Mouse (Mus musculus) midbrain, postnatal 0 days (tissue): ENCODE measurements at regions not wholly inside any gene's neighbourhood (a gene's known extent, or its start where the extent isn't known, plus 50 kb on each side); places are given as distances from the start of the nearest gene placed in this dataset.

Experiments
- ATAC-seq: fragments of 200-750 bp; cut with Nextera tagmentation; 2 replicates; pipeline ENCODE4 v1.8.0; 2017; ENCODE audit warnings: moderate number of reproducible peaks, mild to moderate bottlenecking, moderate TSS enrichment, moderate library complexity; ENCODE audit not compliant: low FRiP score
- DNase-seq: peaks from one replicate; pipeline ENCODE4 v3.0.0-alpha.2; 2015; ENCODE audit warnings: low spot score
- H3K27ac ChIP-seq: fragments of 300-500 bp; sonication (generic); 2 replicates; pipeline ENCODE4 v1.5.1; 2014; ENCODE audit warnings: low read depth, mild to moderate bottlenecking, low read length, mixed read lengths
- H3K27me3 ChIP-seq: fragments of 300-500 bp; sonication (generic); 2 replicates; pipeline ENCODE4 v1.6.1; 2014; ENCODE audit warnings: low read length, control low read depth, mixed read lengths; ENCODE audit not compliant: insufficient read depth
- H3K36me3 ChIP-seq: fragments of 300-500 bp; sonication (generic); 2 replicates; pipeline ENCODE4 v1.6.1; 2014; ENCODE audit warnings: low read length, control low read depth, mixed read lengths; ENCODE audit not compliant: insufficient read depth
- H3K4me1 ChIP-seq: fragments of 300-500 bp; sonication (generic); 2 replicates; pipeline ENCODE4 v1.6.1; 2014; ENCODE audit warnings: mild to moderate bottlenecking, control low read depth, antibody characterized with exemption, low read length, mixed read lengths; ENCODE audit not compliant: insufficient read depth
- H3K4me2 ChIP-seq: fragments of 300-500 bp; sonication (generic); 2 replicates; pipeline ENCODE4 v1.6.1; 2014; ENCODE audit warnings: low read depth, mild to moderate bottlenecking, low read length, mixed read lengths; ENCODE audit not compliant: poor library complexity, severe bottlenecking
- H3K4me3 ChIP-seq: fragments of 300-500 bp; sonication (generic); 2 replicates; pipeline ENCODE4 v1.5.1; 2014; ENCODE audit warnings: low read depth, mild to moderate bottlenecking, low read length, moderate library complexity
- H3K9ac ChIP-seq: fragments of 300-500 bp; sonication (generic); replicated peaks from 2 replicates; pipeline ENCODE4 v1.6.1; 2014; ENCODE audit warnings: mild to moderate bottlenecking, low read length, moderate library complexity, mixed read lengths; ENCODE audit not compliant: poor library complexity, severe bottlenecking
- H3K9me3 ChIP-seq: fragments of 300-500 bp; sonication (generic); 2 replicates; pipeline ENCODE4 v1.6.1; 2016; ENCODE audit warnings: low read length, control low read depth
- CTCF ChIP-seq: IDR thresholded peaks from 2 replicates; pipeline ENCODE4 v1.5.1; 2016; ENCODE audit warnings: antibody characterized with exemption, mild to moderate bottlenecking
- WGBS: fragments of 180-500 bp; shearing (Covaris S2); extraction: QIAGEN DNeasy Blood & Tissue Kit; methylation state at CpG from one replicate; pipeline ENCODE4 v1.1.7; 2014; 5-methylcytosine and 5-hydroxymethylcytosine counted together

DNA sequence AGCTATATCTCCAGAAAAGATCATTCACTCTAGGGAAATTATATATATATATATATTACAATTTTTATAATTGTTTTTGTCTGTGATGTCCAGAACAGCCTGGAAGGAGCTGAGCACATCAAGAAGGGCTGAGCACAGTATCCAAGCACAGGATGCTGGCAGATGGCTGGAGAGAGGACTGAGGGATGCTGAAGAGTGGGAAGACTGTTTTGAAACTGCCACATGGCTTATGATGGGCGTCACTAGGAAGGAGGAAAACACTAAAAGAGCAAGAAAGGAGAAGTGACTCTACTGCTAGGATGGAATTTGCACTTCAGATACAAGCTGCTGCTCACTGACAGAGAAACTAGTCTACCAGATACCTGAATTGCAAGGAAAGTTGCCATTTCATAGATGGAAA lies 50.4 kb upstream of the Atg10 start:
- no peak for DNase-seq
- WGBS, result 81% methylated on average over 1 of the region's 1 CpGs
- Histone ChIP-seq H3K36me3 (no peaks in the 10 kb centered on the region), H3K4me2 (no peak overlapping the region), H3K9ac (no peak overlapping the region), H3K27ac (0 out of 2 replicates have a peak overlapping the region, but pooled peaks have one; percentile 6), H3K4me3 (no peak overlapping the region), H3K4me1 (no peaks in the 10 kb centered on the region), H3K9me3 (no peaks in the 10 kb centered on the region), H3K27me3 (no peaks in the 10 kb centered on the region)
- no peak for ATAC-seq
- no peak for TF ChIP-seq CTCF

- H3K9me3 ChIP-seq, result no peaks in the 10 kb centered on the region
- DNase-seq (peak; percentile 68), ATAC-seq (peak; percentile 71)
- 63% methylated on average over 6 of the region's 6 CpGs for WGBS
- no peaks in the 10 kb centered on the region for H3K36me3 ChIP-seq
- no peak overlapping the region for H3K9ac ChIP-seq
- H3K27ac ChIP-seq, result no peak overlapping the region
- 0 out of 2 replicates have a peak, but pooled peaks cover 2% of the 10 kb centered on the region for H3K4me1 ChIP-seq
- no peak overlapping the region for H3K4me2 ChIP-seq
- TF ChIP-seq CTCF, result no peak
- H3K4me3 ChIP-seq, result no peak overlapping the region
- no peaks in the 10 kb centered on the region for H3K27me3 ChIP-seq
Observed at GRCm38 (mm10) chr13:91274615-91275014, 50.8 kb upstream of the Atg10 start.

DNA sequence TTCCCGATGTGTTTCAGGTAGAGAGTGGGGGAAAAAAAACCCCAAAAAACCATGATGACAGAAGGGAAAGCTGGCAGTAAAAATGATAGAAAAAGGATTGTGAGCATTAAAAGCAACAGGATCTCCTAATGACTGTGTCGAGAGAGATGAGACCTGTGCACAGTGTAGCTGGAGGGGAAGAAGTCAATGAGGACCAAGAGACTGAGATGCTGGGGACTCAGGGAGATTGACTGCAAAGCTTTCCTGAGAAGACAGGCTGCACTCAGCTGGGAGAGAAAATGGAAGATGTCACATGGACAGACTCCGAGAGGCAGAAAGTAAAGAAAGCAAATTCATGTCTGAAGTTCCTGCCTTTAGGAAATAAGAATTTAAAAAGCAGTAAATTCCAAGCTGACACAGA lies 55.7 kb upstream of the Atg10 start:
- DNase-seq (peak; percentile 2), ATAC-seq (no peak; the same call in 1 of the 2 replicates)
- Histone ChIP-seq H3K9ac (no peak overlapping the region), H3K27me3 (no peaks in the 10 kb centered on the region), H3K4me1 (0 out of 2 replicates have a peak, but pooled peaks cover 2% of the 10 kb centered on the region), H3K27ac (peak overlapping the region; percentile 59; the same call in 1 of the 2 replicates), H3K4me3 (no peak overlapping the region), H3K4me2 (no peak overlapping the region), H3K36me3 (no peaks in the 10 kb centered on the region), H3K9me3 (no peaks in the 10 kb centered on the region)
- 57% methylated on average over 3 of the region's 3 CpGs for WGBS
- no peak for TF ChIP-seq CTCF

DNA sequence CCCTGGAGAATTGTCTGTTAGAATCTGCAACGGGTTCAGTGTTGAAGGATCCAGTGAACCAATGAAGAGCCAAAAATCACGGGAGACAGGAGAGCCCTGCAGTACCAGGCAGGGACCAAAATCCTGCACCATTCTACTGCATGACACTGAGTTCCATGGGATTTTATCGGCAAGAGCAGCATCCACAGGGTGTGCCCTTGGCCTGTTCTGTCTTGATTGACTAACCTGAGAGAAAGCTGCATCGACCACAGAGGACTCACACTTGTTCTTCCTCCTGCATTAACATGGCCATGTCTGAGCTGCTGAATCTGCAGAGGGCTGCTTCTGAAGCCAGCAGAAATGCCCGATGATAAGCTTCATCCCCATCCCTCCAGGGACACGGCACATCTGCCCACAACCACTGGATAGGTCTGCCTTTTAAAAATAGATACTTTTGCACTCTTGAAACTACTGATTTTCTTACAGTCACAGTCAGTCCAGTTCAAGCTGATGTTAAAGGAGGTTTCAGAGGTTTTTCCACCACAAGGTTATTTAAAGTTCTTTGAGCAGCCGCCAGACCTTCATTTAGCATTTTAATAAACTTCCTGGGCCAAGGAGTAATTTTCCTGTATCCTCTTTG lies 71.9 kb upstream of the Atg10 start:
- ATAC-seq, result no peak
- Histone ChIP-seq H3K27ac (no peak overlapping the region), H3K4me3 (no peak overlapping the region), H3K9ac (no peak overlapping the region), H3K4me2 (no peak overlapping the region), H3K9me3 (no peaks in the 10 kb centered on the region), H3K36me3 (no peaks in the 10 kb centered on the region), H3K27me3 (no peaks in the 10 kb centered on the region), H3K4me1 (no peaks in the 10 kb centered on the region)
- no peak for TF ChIP-seq CTCF
- WGBS, result 69% methylated on average over 7 of the region's 7 CpGs
- no peak for DNase-seq

- no peak overlapping the region for H3K4me3 ChIP-seq
- WGBS, result 66% methylated on average over 5 of the region's 5 CpGs
- H3K9ac ChIP-seq, result no peak overlapping the region
- H3K4me2 ChIP-seq, result no peak overlapping the region
- no peak for TF ChIP-seq CTCF
- no peaks in the 10 kb centered on the region for H3K27me3 ChIP-seq
- no peak overlapping the region for H3K27ac ChIP-seq
- no peaks in the 10 kb centered on the region for H3K4me1 ChIP-seq
- DNase-seq (no peak), ATAC-seq (no peak)
- H3K36me3 ChIP-seq, result no peaks in the 10 kb centered on the region
- no peaks in the 10 kb centered on the region for H3K9me3 ChIP-seq
Observed at GRCm38 (mm10) chr13:91296521-91297160, 72.9 kb upstream of the Atg10 start.

DNA sequence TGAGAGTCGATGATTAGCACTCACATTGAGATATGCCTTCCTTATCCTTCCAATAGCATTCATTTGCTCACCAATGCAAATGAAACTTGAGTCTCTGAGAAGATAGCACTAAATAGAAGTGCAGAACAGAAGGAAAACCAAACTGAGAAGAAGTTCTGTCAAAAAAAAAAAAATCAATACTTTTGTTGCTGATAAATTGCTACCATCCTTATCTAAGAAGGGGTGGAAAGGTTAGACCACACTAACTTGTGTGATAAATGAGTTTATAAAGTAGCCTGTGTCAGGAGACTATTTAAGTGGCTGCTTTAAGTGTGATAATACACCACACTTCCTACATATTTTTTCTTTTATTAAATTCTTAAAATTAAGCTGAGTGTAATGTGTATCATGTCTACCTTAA lies 78.1 kb upstream of the Atg10 start:
- Histone ChIP-seq H3K9me3 (no peaks in the 10 kb centered on the region), H3K9ac (no peak overlapping the region), H3K27me3 (no peaks in the 10 kb centered on the region), H3K36me3 (no peaks in the 10 kb centered on the region), H3K27ac (no peak overlapping the region), H3K4me3 (no peak overlapping the region), H3K4me1 (no peaks in the 10 kb centered on the region), H3K4me2 (no peak overlapping the region)
- DNase-seq, result no peak
- ATAC-seq, result no peak
- TF ChIP-seq CTCF, result no peak
- 96% methylated on average over 1 of the region's 1 CpGs for WGBS
